Mouse (Mus musculus) gastrocnemius, adult 8-10 months (tissue): Measurements from ENCODE around the gene Mtor. TPM values are rescaled to one million over a fixed set of nuclear protein-coding genes. Genes with fewer than 3 reads are reported as not detected.

ENCODE experiments used
- DNase-seq, 2 experiments: peaks; one replicate each; pipeline ENCODE4 v3.0.0; 2022; ENCODE audit warnings: low spot score in 2 of 2
- total RNA-seq, 4 experiments: library from RNA; stranded (reverse); gene quantifications; 2 replicates each; pipeline ENCODE4 v1.2.4; 2022

The Mtor gene
- total RNA-seq, 4 experiments from 2014 or later = 32.2 to 37.8 (median 34.9) TPM

DNA sequence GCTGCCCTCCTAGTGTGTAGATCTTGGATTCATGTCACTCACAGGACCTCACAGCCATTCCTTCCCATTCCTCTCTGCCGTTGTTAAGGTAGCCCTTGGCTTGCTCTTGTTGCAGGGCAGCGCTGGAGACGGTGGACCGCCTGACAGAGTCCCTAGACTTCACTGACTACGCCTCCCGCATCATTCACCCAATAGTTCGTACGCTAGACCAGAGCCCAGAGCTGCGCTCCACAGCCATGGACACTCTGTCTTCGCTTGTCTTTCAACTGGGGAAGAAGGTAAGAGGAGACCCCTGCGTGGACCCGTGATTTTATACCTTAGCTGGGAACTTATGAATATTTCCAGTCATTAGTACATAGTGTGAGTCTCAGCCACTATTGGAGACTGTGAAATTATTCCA is 36.1 kb downstream of the Mtor start:
- no peak for DNase-seq

- no peak for DNase-seq
Measured at GRCm38 (mm10) chr4:148487841-148488240, 39.4 kb downstream of the Mtor start.

DNA sequence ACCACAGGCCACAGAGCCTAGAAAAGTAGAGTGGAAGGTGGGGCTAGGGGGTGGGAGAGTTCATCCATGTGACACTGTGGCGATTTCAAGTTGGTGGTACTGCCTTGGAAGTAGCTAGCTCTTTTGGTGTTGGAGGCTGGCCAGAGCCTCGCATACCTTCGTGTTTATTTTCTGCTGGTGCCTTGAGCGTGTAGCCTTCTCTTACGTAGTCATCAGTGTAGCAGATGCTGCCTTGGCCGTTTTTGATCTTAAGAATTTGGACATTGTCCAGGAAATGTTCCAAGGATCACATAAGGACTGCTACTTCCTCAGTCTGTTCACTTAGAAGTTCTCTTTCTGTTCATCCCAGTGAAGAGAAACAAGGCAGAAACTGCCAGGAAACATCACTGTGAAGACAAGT is 42.1 kb downstream of the Mtor start:
- DNase-seq = no peak

DNA sequence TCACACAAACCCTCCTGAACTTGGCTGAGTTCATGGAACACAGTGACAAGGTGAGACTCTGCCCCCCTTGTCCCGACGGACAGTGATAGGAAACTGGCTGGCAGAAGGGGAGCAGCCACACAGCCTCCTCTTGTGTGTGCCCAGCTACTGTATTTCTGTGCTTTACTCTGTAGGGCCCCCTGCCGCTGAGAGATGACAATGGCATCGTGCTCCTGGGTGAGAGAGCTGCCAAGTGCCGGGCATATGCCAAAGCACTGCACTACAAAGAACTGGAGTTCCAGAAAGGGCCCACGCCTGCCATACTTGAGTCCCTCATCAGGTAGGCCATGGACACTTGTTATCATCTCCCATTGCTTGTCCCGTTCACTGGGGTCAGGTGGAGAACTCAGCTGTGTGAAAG is 43.0 kb downstream of the Mtor start:
- no peak for DNase-seq

DNA sequence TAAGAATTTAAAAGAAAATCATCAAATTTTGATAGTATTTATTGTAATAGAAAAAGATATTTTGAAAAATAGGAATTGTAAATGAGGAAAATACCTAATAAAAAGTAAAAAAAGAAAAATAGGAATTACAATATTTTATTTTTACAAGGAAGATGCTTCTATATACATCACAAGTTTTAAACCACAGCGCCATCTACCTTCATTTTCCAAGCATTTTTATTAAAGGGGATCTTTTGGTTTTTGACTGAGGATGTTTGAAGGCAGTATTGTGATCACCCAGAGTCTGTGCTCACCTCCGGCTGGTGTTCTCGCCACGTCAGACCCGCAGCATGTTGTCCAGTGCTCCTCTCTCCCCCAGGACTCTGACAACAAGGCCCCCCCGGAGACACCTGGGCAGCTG is 46.7 kb downstream of the Mtor start:
- no peak for DNase-seq

GRCm38 (mm10) chr4:148495874-148496689 is 47.7 kb downstream of the Mtor start:
- DNase-seq = no peak

- DNase-seq = peak in 1 of 2 experiments; percentile 30
Measured at GRCm38 (mm10) chr4:148500410-148500867, 52.0 kb downstream of the Mtor start, which contains the start of gene Angptl7. Gene Angptl7, minus strand, starts transcription at chr4:148500460.

DNA sequence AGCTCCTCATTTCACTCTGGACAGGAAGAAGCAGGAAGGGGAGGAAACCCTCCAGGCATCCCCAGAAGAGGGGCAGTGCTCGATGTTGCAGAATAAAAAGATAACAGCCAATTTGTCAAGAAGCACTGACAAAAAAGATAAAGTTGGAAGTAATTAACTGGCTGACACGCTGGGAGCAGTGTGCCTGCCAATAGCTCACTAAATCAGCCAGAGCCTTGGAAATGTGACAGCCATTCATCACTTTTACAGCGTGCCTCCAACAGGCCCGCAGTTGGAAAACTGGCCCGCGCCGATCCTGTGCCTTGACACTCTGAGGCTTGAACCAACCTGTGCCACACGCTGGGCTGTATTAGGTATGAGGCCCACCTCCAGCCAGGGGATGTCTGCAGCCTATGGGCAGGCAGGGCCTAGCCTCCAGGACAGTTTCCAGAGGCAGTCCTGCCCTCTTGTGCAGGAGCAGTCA is 56.1 kb downstream of the Mtor start:
- DNase-seq = peak; percentile 55 to 67

GRCm38 (mm10) chr4:148507585-148507984 is 59.2 kb downstream of the Mtor start:
- DNase-seq = peak in 1 of 2 experiments; percentile 49

DNA sequence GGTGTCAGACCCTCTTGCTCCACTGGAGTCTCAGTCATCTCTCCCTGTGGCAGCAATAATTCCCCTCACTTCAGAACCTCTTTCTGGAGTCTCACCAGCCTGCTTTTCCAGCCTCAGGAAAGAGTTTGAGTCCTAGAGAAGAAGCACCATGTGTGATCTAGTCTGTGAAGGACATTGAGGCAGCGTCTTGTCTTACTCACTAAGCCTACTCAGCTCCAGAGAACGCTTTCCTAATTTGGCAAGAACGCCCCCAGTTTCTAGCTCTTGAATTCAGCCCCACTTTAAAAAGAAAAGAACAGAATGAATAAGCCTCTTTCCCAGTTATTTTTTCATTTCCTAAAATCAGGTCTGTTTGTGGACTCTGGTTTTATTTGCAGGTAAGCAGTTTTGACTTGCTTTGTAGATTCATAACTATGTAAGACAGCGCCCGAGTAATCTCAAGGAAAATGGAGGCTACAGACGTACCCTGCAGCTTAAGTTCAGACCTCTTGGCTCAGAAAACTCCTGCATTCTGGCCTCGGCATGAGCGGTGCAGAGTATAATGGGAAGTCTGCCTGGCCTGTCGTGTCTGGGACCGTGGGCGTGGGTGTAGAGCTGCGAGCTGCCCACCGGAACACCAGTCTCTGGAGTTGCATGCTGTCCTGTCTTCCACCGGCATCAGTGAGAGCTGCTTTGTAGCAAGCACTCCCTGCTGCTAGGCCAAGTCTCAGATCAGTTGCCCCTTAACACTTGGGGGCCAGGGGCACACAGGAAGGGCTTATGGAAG is 59.9 kb downstream of the Mtor start:
- no peak for DNase-seq

DNA sequence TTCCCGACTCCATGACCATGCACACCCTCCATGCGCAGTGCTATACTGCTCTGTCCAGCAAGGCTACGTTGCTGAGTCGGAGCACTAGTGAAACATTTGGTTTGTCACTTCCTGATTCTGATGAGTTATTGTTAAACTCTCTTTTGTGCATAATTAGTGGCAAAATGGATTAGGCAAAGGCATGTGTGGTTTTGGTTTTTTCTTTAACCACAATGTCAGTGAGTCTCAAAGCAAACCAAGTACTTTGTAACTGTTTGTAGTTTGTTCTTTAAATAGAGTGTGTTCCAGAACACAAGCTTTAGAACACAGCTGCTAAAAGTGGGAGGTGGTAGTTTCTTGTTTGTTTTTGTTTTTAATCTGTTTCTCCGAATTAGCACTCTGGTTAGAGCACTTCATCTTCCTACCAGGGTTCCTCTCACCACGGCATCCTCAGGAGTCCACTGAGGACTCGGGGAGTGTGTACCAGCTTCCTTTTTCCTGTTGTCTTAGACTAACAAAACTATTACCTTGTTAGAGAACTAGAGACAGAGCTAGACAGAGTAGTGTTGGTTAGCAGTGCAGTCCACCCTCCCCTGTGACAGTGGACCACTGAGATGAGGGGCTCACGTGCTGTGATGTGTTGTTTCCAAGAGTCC is 61.2 kb downstream of the Mtor start:
- DNase-seq = no peak

DNA sequence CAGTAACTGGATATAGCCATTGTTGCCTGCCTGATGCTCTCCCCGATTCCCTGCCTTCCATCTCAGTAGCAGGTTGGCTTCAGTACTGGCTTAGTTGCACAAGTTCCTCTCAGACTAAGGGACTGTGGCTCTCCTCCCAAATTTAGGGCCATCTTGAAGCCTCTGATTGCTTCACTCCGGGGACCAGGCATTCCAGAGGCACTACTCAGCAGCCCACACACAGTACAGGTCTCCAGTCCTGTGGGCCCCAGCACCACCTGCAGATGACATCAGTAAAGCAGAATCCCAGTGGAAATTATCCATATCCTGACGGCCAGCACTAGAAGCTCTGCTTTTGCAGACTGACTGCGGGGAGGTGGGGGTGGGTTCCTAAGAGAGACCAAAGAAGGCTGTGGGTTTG is 62.3 kb downstream of the Mtor start:
- DNase-seq = peak; percentile 48 to 54

DNA sequence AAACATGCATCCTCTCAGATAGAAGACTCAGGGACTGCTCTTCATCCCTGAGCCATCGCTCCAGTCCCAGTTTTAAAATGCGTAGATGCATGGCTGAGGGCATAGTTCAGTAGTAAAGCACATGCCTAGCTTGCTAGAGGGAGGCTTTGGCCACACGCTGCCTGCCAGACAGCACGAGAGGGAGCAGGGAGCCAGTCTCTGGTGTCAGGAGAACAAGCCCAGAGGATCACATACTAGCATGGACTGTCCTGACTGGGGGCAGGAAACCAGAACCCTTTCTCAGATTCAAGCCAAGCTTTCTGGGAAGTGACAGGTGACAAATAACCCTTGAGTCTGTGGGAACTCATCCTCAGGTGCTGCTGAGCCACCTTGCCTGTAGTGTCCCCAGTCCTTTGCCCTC is 62.9 kb downstream of the Mtor start:
- no peak for DNase-seq

GRCm38 (mm10) chr4:148513021-148513559 is 64.7 kb downstream of the Mtor start:
- DNase-seq = peak in 1 of 2 experiments; percentile 45

GRCm38 (mm10) chr4:148515313-148515712 is 66.9 kb downstream of the Mtor start:
- no peak for DNase-seq

DNA sequence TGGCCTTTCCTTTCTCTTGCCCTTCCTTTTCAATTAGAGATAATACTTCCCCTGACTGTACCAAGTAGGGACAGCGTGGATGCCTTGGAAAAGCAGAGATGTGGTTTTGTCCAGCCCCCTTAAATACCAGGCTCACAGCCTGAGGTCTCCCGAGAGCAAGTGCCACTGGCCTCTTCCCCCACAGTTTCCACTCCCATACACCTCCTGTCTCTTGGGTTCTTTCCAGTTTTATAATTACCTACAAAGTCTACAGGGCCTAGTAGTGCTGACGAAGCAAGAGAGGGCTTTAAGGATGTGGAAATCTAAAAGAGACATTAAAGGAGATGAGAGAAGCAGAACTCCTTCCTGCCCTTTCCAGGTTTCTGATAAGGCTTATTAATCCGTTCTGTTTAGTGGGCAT is 69.4 kb downstream of the Mtor start:
- DNase-seq = no peak

- DNase-seq = no peak
Measured at GRCm38 (mm10) chr4:148518235-148518795, 69.9 kb downstream of the Mtor start.

DNA sequence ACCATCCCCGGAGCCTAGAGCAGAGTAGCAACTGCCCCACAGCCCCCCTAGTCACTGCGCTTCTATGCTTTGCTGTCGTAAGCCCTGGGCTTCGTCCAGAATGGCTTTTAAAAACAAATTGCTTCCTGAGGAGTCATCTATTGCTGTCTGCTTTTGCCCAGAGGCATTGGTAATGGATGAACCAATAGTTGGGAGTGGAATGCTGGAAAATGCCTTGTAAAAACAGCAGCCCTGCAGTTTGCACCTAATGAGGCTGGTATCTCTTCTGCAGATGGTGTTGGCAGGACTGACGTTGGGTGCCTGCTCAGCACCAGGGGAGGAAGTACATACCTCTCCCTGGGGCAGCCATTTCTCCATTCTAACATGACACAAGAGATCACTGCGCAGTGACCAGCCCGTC is 75.1 kb downstream of the Mtor start:
- no peak for DNase-seq

GRCm38 (mm10) chr4:148527158-148527910 is 78.9 kb downstream of the Mtor start:
- peak in 1 of 2 experiments; percentile 26 for DNase-seq

- no peak for DNase-seq
Measured at GRCm38 (mm10) chr4:148530351-148530750, 81.9 kb downstream of the Mtor start.
